Mouse (Mus musculus) 3134 (cell line): ENCODE results near the gene Nbdy.
A peak's percentile ranks its signal among the peaks of the same experiment; 100 is the strongest.

Source experiments
- DNase-seq: peaks from one replicate; pipeline ENCODE4 v3.0.0-alpha.2; 2011; ENCODE audit warnings: low spot score; ENCODE audit not compliant: insufficient read length; ENCODE audit errors: extremely low read depth

Nbdy gene

GRCm38 (mm10) chrX:153723110-153723916 is at the start of gene Nbdy:
Nbdy (plus strand) TSS chrX:153723590.
- DNase-seq: peak; percentile 80

DNA sequence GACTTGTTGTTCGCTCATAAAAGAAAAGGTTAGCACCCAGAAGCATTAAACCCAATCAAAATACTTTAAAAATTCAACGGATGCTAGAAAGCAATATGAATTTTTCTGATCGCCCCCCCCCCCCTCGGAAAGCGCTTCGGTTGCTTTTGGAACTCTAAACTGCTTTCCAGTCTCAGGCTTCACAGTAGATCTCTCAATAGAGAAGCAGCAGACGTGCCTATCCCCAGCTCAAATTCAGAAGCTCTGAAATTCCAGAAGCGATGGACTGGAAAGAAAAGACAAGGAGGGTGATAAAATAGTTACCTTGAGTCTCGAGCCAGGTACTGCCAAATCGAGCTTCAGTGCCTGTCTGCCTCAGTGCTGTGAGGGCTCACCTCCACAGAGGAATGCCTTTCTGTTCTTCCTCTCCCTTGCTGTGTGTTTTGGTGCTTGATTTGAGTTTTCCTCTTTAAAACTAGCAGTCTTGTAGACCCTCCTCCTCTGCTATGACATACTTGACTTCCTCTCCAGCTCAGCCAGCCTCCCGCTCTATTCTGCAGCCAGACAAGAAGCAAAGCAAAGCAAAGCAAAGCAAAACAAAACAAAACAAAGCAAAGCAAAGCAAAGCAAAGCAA is 27.5 kb upstream of the Nbdy start, which contains the start of gene Kctd12b:
TSS of gene Kctd12b (minus strand) at position 610 of the 614 bp plus-strand sequence.
- DNase-seq: no peak

GRCm38 (mm10) chrX:153700463-153700862 is 22.9 kb upstream of the Nbdy start:
- DNase-seq: no peak

DNA sequence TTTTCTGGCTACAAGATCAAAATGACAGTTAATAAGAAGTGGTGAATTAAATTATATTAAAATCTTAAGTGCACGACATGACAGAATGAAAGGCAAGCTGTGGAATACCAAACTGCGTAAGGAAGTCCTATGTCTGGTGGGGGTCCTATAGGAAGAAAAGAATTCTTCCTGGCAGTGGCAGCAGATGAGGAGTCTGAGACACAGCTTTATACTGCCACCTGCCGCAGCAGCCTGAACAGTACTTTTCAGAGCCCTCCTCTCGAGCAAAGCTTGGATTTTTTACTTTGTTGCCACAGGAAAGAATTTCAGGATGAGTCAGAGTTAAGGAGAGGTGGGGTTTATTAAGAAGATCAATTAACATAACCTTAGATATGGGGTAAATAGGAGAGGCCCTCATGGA is 15.7 kb upstream of the Nbdy start:
- no peak for DNase-seq

DNA sequence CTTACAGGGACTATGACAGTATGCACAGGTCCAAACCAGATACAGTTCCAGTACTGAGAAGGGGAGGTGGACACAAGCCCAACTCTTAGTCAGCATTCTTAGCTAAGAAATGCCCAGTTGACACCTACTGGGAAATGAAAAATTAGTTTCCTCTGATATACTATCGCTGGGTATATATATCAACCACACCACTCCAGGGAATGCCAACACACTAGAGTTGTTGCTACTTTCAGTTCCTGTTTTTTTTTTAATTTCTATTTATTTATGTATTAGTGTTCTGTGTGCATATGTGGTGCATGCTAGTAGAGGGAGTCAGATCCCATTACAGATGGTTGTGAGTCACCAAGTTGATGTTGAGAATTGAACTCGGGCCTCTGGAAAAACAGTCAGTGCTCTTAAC is 6.7 kb upstream of the Nbdy start:
- no peak for DNase-seq

- DNase-seq: no peak
These were observed 3.8 kb upstream of the Nbdy start for GRCm38 (mm10) chrX:153719602-153720001.

DNA sequence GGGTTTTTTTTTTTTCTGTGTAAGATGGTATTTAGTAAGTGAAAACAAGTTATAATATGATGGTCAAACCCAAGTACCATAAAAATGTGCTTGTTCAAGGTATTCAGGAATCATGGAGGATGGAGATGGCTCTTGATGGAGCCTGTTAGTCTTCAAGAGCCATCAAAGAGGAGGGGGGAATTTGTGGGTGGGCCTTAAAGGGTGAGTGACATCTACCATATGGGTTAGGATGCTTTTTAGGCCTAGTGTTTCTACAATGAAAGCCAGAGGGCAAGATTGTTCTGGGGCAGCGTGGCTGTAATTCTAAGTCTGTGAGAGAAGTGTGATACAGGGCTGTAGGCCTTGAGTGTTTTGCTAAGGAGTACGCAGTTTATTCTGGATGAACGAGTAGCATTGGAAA is 1.0 kb downstream of the Nbdy start:
- DNase-seq: no peak

DNA sequence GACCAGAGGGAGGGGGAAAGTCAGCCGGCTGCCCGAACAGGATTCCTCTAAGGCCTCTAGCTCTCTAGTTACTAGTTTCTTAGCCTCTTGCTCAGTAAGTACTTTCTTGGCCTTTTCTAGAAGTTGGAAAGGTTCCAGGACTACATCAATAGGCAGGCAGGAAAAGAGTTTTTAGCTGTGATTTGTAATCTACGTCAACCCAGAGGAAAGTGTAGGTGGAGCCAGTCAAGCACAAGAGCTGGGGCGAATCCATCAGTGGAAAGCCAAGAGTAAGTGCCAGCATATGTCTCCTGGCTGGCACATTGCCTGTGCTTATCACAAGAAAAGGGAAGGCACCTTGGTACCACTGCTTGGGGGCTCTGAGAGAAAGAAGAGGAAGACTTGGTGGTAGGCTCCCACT is 12.3 kb downstream of the Nbdy start:
- no peak for DNase-seq

DNA sequence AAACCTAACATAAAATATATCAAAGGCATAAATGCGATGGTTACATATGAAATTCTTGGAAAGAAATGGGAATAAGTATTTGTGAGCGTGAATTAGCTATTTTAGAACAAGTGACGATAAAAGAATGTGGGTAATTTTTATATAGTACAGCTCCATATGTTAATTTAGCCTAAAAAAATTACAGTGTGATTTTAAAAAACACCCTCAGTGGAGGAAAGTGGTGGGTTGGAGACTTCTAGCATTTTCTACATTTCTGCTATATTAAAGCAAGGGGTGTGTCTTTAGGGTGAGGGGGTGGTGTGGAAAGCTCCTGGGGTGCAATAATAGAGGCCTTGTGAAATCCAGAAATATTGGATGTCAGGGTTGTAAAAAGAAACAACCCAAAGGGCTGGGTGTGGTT is 19.1 kb downstream of the Nbdy start:
- DNase-seq: no peak

- no peak for DNase-seq
These were observed 25.8 kb downstream of the Nbdy start for GRCm38 (mm10) chrX:153749230-153749629.
